Mouse (Mus musculus): ENCODE results near the gene Serpini1.
"Not testable (repeated sequence)": the region's sequence is repeated elsewhere in the genome, so short reads cannot be mapped to it uniquely, and the experiment has no call there.

Serpini1 gene

GRCm38 (mm10) chr3:75635648-75636047 lies 78.3 kb downstream of the Serpini1 start:
- DNase-seq (ENCODE audit: low spot score): no peak

- DNase-seq (ENCODE audit: low spot score): no peak
These were observed 82.2 kb downstream of the Serpini1 start for GRCm38 (mm10) chr3:75639546-75639945.

- no peak for DNase-seq (ENCODE audit: low spot score)
These were observed 90.2 kb downstream of the Serpini1 start for GRCm38 (mm10) chr3:75647542-75647941.

- no peak for DNase-seq (ENCODE audit: low spot score)
These were observed 90.9 kb downstream of the Serpini1 start for GRCm38 (mm10) chr3:75648226-75648625.

- DNase-seq (ENCODE audit: low spot score): not testable (repeated sequence)
These were observed 93.2 kb downstream of the Serpini1 start for GRCm38 (mm10) chr3:75650416-75651154.

- DNase-seq (ENCODE audit: low spot score): no peak
These were observed 94.3 kb downstream of the Serpini1 start for GRCm38 (mm10) chr3:75651603-75652115.

GRCm38 (mm10) chr3:75653901-75654300 lies 96.6 kb downstream of the Serpini1 start:
- not testable (repeated sequence) for DNase-seq (ENCODE audit: low spot score)

- DNase-seq (ENCODE audit: low spot score): no peak
These were observed 98.4 kb downstream of the Serpini1 start for GRCm38 (mm10) chr3:75655578-75656344.

- DNase-seq (ENCODE audit: low spot score): no peak
These were observed 109.6 kb downstream of the Serpini1 start for GRCm38 (mm10) chr3:75666962-75667361.

- DNase-seq (ENCODE audit: low spot score): no peak
These were observed 113.1 kb downstream of the Serpini1 start for GRCm38 (mm10) chr3:75670425-75670824.

GRCm38 (mm10) chr3:75682881-75683280 lies 125.5 kb downstream of the Serpini1 start:
- DNase-seq (ENCODE audit: low spot score): no peak

GRCm38 (mm10) chr3:75686775-75687174 lies 129.4 kb downstream of the Serpini1 start:
- no peak for DNase-seq (ENCODE audit: low spot score)

GRCm38 (mm10) chr3:75687187-75687825 lies 130.0 kb downstream of the Serpini1 start:
- DNase-seq (ENCODE audit: low spot score): no peak

GRCm38 (mm10) chr3:75690321-75690720 lies 133.0 kb downstream of the Serpini1 start:
- DNase-seq (ENCODE audit: low spot score): no peak

GRCm38 (mm10) chr3:75692088-75692487 lies 134.7 kb downstream of the Serpini1 start:
- no peak for DNase-seq (ENCODE audit: low spot score)

All from MN1 (cell line).